Mouse (Mus musculus) liver, postnatal 0 days (tissue): Measurements from ENCODE around the gene Rnf145. TPM values are rescaled to one million over a fixed set of nuclear protein-coding genes. Genes with fewer than 3 reads are reported as not detected.

Experiments used
- ATAC-seq: fragments of 200-750 bp; cut with Nextera tagmentation; 2 replicates; pipeline ENCODE4 v1.8.0; 2017; ENCODE audit warnings: mild to moderate bottlenecking, moderate library complexity
- DNase-seq: peaks from one replicate; pipeline ENCODE4 v3.0.0-alpha.2; 2016
- H3K27ac ChIP-seq: fragments of 300-500 bp; sonication (generic); 2 replicates; pipeline ENCODE4 v1.5.1; 2014; ENCODE audit warnings: antibody characterized with exemption, moderate library complexity, mild to moderate bottlenecking, low read depth
- H3K27me3 ChIP-seq: fragments of 300-500 bp; sonication (generic); 2 replicates; pipeline ENCODE4 v1.6.1; 2014; ENCODE audit warnings: low read length, control low read depth, mixed read lengths; ENCODE audit not compliant: insufficient read depth
- H3K36me3 ChIP-seq: fragments of 300-500 bp; sonication (generic); replicated peaks from 2 replicates; pipeline ENCODE4 v1.6.1; 2014; ENCODE audit warnings: mild to moderate bottlenecking, control low read depth, low read length, moderate library complexity, mixed read lengths; ENCODE audit not compliant: insufficient read depth
- H3K4me1 ChIP-seq: fragments of 300-500 bp; sonication (generic); 2 replicates; pipeline ENCODE4 v1.6.1; 2014; ENCODE audit warnings: antibody characterized with exemption, mild to moderate bottlenecking, control low read depth; ENCODE audit not compliant: insufficient read depth
- H3K4me2 ChIP-seq: fragments of 300-500 bp; sonication (generic); 2 replicates; pipeline ENCODE4 v1.6.1; 2014; ENCODE audit warnings: low read depth, mild to moderate bottlenecking, low read length, moderate library complexity, mixed read lengths
- H3K4me3 ChIP-seq: fragments of 300-500 bp; sonication (generic); 2 replicates; pipeline ENCODE4 v1.5.1; 2014; ENCODE audit warnings: low read depth, low read length
- H3K9ac ChIP-seq: fragments of 300-500 bp; sonication (generic); replicated peaks from 2 replicates; pipeline ENCODE4 v1.6.1; 2014; ENCODE audit warnings: mild to moderate bottlenecking, moderate library complexity
- H3K9me3 ChIP-seq: fragments of 300-500 bp; sonication (generic); 2 replicates; pipeline ENCODE4 v1.6.1; 2016; ENCODE audit warnings: mild to moderate bottlenecking, control low read depth, low read length, mixed read lengths
- CTCF ChIP-seq: sonication (generic); IDR thresholded peaks from 2 replicates; pipeline ENCODE4 v1.5.1; 2016; ENCODE audit warnings: antibody characterized with exemption, low read depth
- EP300 ChIP-seq: IDR thresholded peaks from 2 replicates; pipeline ENCODE4 v1.6.1; 2016; ENCODE audit warnings: antibody characterized with exemption, low read depth, mild to moderate bottlenecking
- WGBS: fragments of 180-500 bp; shearing (Covaris S2); extraction: QIAGEN DNeasy Blood & Tissue Kit; methylation state at CpG from one replicate; pipeline ENCODE4 v1.1.7; 2014; ENCODE audit not compliant: insufficient replicate concordance; 5-methylcytosine and 5-hydroxymethylcytosine counted together
- polyA plus RNA-seq: library from polyadenylated mRNA; unstranded; fragments of >200 nt; fragmentation: Nextera tagmentation; extraction: Ambion mirVana; gene quantifications from 2 replicates; pipeline ENCODE4 v1.2.1, GENCODE M21; 2015

Gene Rnf145
- polyA plus RNA-seq, 1 experiment from 2014 or later, result 31.9 TPM

DNA sequence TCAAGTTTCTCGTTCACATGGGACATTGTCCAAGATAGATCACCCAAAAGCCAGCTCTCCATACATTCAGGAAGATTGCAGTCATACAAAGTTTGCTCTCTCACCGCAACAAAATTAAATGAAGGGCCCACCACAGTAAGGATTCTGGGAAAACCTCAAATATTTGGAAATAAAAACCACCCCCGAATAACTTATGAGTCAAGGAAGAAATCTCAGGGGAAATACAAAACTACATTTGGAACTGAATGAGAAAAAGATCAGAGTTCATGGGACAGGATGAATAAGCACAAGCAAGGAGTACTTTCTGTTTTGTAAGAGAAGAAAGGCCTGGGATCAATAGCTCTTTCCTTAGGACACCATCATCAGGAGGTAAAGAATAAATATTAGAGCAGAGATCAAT, 76.0 kb downstream of the Rnf145 start:
- Histone ChIP-seq H3K9me3 (no peaks in the 10 kb centered on the region), H3K27me3 (no peaks in the 10 kb centered on the region), H3K9ac (no peak overlapping the region), H3K4me1 (no peaks in the 10 kb centered on the region), H3K27ac (no peak overlapping the region), H3K36me3 (no peaks in the 10 kb centered on the region), H3K4me3 (no peak overlapping the region), H3K4me2 (no peak overlapping the region)
- no peak for DNase-seq
- WGBS, result 81% methylated on average over 3 of the region's 3 CpGs
- no peak for TF ChIP-seq CTCF
- TF ChIP-seq EP300, result no peak
- ATAC-seq, result no peak

DNA sequence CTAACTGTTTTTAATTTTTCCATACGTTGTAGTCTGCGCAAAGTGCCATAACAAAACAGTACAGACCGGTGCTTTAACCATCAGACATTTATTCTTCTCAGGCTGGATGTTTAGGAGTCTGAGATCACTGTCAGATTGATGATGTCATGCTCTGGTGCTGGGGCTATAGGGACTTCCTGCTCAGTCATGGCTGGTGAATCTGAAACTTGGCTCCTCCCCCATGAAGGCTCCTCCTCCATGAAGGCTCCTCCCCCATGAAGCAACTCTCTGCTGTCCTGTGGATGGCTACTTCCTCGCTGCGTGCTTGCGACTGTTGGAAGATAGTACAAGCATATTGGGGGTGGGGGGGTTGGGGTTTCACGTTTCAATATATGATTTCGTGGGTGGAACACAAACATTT, 88.1 kb downstream of the Rnf145 start:
- Histone ChIP-seq H3K4me1 (peaks cover 6% of the 10 kb centered on the region), H3K9ac (no peak overlapping the region), H3K4me3 (no peak overlapping the region), H3K27ac (no peak overlapping the region), H3K9me3 (no peaks in the 10 kb centered on the region), H3K27me3 (peaks cover 15% of the 10 kb centered on the region), H3K36me3 (no peaks in the 10 kb centered on the region), H3K4me2 (no peak overlapping the region)
- ATAC-seq (peak; percentile 29; the same call in 1 of the 2 replicates), DNase-seq (peak; percentile 40)
- WGBS, result 75% methylated on average over 8 of the region's 8 CpGs
- TF ChIP-seq EP300, result no peak
- no peak for TF ChIP-seq CTCF

DNA sequence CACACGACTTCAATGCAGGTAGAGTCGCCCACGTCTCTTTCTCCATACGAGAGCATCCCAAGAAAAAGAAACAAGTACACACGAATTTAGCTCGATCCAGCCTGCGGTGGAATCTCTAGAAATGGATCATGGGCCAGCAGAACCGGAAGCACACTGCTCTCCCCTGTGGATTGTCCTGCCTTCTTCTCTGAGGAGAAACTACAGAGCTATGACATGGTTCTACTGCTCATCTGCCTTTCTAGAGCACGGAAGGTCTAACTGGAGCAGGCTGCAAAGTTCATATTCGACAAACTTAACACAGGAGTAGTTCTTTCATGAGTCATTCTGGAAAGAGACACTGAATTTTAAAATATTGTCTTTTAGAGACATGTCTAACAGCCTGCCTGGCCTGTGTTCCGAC, 89.9 kb downstream of the Rnf145 start:
- H3K27me3 ChIP-seq, result peaks cover 33% of the 10 kb centered on the region
- no peak for DNase-seq
- peaks cover 6% of the 10 kb centered on the region for H3K4me1 ChIP-seq
- no peak overlapping the region for H3K4me2 ChIP-seq
- H3K27ac ChIP-seq, result no peak overlapping the region
- no peak for TF ChIP-seq EP300
- no peak for TF ChIP-seq CTCF
- H3K9me3 ChIP-seq, result no peaks in the 10 kb centered on the region
- no peak for ATAC-seq
- no peak overlapping the region for H3K4me3 ChIP-seq
- 67% methylated on average over 11 of the region's 11 CpGs for WGBS
- no peaks in the 10 kb centered on the region for H3K36me3 ChIP-seq
- H3K9ac ChIP-seq, result no peak overlapping the region

DNA sequence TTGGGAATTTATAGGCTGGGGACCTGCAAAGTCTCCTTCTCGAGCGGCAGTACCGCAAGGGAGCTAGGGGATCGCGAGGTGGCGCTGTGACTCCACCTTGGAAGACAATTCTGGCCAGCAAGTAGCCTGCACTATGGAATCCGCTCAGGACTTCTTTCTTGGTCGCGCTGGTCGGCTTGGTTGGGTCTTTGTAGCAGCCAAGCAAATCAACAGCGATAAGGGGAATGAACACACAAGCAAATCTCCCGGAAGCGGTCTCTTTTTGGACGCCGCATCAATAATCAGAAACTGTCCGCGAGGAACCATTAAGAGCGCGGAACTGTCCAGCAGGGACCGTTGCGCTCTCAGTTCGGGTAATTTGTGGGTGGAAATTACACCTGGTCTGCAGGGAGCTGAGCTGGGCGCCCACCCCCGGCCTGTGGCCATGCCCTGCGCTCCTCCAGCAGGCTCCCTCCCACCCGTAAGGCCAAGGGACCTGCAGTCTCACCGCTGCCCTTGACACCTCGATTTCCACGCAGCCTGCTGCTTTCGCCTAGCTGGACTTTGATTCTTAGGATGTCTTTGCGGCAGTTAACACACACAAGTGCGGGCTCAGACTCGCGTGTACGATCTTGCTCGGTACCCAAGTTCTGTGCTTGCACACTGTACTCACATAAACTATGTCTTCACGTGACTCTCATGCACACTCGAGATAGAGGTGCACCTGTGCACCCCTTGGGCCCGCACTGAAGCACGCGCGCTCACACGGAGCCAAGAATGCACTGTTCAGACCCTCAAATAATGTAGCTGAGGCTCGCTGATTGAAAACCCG, 92.4 kb downstream of the Rnf145 start:
- peak; percentile 88 for DNase-seq
- Histone ChIP-seq H3K27ac (no peak overlapping the region), H3K4me1 (peaks cover 6% of the 10 kb centered on the region), H3K9ac (no peak overlapping the region), H3K9me3 (no peaks in the 10 kb centered on the region), H3K36me3 (no peaks in the 10 kb centered on the region), H3K4me3 (peak overlapping the region; percentile 34), H3K4me2 (peak overlapping the region; percentile 65), H3K27me3 (peaks cover 50% of the 10 kb centered on the region)
- peak; percentile 92 for TF ChIP-seq CTCF
- TF ChIP-seq EP300, result no peak
- ATAC-seq, result peak; percentile 63
- whole genome bisulfite sequencing, result 1% methylated on average over 45 of the region's 45 CpGs

GRCm38 (mm10) chr11:44612156-44612555, 93.4 kb downstream of the Rnf145 start:
- no peak overlapping the region for H3K9ac ChIP-seq
- H3K4me2 ChIP-seq, result peak overlapping the region; percentile 65
- H3K9me3 ChIP-seq, result no peaks in the 10 kb centered on the region
- ATAC-seq (no peak), DNase-seq (no peak)
- no peak overlapping the region for H3K27ac ChIP-seq
- H3K4me3 ChIP-seq, result peak overlapping the region; percentile 24
- WGBS, result 6% methylated on average over 10 of the region's 10 CpGs
- H3K36me3 ChIP-seq, result no peaks in the 10 kb centered on the region
- peaks cover 6% of the 10 kb centered on the region for H3K4me1 ChIP-seq
- TF ChIP-seq EP300 (no peak), CTCF (no peak)
- H3K27me3 ChIP-seq, result peaks cover 60% of the 10 kb centered on the region

DNA sequence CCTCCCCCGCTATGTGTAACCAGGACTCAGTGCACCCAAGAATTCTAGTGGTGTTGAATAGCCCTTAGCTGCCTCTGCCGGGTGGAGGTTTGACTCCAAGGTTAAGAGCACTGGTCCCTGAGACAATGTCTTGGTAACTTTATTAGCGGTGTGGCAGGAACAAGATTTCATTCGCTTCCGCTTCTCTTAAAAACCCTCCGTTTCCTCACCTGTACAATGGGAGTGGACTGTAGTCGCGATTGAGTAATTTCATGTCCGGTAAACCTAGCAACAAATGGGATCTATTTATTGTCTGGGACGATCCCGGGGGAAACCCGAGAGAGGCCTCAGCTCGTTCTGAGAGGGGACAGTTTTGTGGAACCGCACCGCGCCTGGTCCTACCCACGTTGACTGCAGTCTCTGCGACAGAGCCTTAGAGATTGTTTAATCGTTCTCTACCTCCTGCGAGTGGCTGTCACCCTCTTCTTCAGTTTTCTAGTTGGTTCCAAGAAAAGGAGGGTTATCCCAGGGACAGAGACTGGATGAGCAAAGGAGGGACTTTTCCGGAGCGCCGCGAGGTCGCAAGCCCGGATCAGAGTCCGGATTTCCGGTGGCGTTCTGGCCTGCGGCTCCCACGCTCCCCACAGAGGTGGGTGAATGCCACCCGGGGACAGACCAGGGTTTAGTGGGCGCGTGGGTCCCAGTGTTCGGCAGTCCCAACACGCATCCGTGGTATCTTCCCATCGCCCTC, 94.1 kb downstream of the Rnf145 start:
- H3K4me2 ChIP-seq, result peak overlapping the region; percentile 57
- WGBS, result 2% methylated on average over 38 of the region's 38 CpGs
- no peak for ATAC-seq

More for the DNA sequence above, 94.1 kb downstream of the Rnf145 start:
- Histone ChIP-seq H3K4me1 (peaks cover 6% of the 10 kb centered on the region), H3K4me3 (peak overlapping the region; percentile 24), H3K27me3 (peaks cover 64% of the 10 kb centered on the region), H3K9ac (no peak overlapping the region), H3K36me3 (no peaks in the 10 kb centered on the region), H3K27ac (no peak overlapping the region), H3K9me3 (no peaks in the 10 kb centered on the region)
- DNase-seq, result no peak
- no peak for TF ChIP-seq CTCF
- no peak for TF ChIP-seq EP300
